Mouse (Mus musculus) right cerebral cortex, postnatal 14 days (tissue): ENCODE data around the gene Rbl2.

ENCODE experiments used
- DNase-seq: peaks from one replicate; pipeline ENCODE4 v3.0.0; 2022

Rbl2 gene

DNA sequence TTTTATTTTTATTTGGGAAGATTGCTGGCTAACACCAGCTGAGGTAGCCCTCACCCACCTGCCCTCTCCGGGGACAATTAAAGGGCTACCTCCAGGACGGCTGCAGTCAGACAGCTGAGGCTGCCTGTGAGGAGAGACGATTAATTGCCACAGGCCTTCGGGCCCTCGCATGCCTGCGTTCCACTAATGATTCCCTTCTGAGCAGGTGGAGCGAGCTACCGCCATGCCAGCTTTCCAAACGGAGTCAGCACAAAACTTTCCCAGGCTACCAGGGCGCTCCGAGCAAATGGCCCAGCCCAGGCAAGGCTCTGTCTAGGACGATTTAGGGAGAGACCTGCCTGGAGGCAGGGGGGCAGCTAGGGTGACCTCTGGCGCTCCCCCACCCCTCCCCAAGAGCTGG is 101.7 kb downstream of the Rbl2 start:
- no peak for DNase-seq
